Mouse (Mus musculus) spleen, postnatal 36 days (tissue): ENCODE measurements around the gene Dctn5.

ENCODE experiments used
- DNase-seq, 2 experiments: peaks; one replicate each; pipeline ENCODE4 v3.0.0; 2022; ENCODE audit warnings: low spot score in 2 of 2, mixed read lengths in 1 of 2

Gene Dctn5

GRCm38 (mm10) chr7:122160037-122160436 lies 27.2 kb downstream of the Dctn5 start:
- no peak for DNase-seq

DNA sequence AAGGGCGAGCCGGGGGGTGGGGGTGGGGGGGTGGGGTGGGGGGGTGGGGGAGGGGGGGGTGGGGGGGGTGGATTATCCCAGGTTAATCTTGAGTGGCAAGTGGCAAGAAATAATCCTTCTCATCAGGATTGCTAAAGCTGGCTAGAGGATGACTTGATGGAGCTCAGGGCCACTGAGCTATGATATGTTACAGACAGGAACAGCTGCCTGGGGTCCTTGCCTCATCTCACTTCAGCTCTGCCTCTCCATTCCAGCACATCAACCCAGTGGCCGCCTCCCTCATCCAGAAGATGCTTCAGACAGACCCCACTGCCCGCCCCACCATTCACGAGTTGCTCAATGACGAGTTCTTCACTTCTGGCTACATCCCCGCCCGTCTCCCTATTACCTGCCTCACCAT lies 30.9 kb downstream of the Dctn5 start:
- DNase-seq = no peak

- no peak for DNase-seq
These were observed 34.4 kb downstream of the Dctn5 start for GRCm38 (mm10) chr7:122167203-122167602.

- no peak for DNase-seq
These were observed 37.9 kb downstream of the Dctn5 start for GRCm38 (mm10) chr7:122170705-122171104.

GRCm38 (mm10) chr7:122171613-122172012 lies 38.8 kb downstream of the Dctn5 start:
- no peak for DNase-seq

GRCm38 (mm10) chr7:122180720-122181119 lies 47.9 kb downstream of the Dctn5 start:
- no peak for DNase-seq

- DNase-seq = no peak
These were observed 51.7 kb downstream of the Dctn5 start for GRCm38 (mm10) chr7:122184569-122184968.

GRCm38 (mm10) chr7:122186043-122186442 lies 53.2 kb downstream of the Dctn5 start, which contains the start of gene Ern2:
Ern2 (minus strand) TSS chr7:122186207.
- no peak for DNase-seq

DNA sequence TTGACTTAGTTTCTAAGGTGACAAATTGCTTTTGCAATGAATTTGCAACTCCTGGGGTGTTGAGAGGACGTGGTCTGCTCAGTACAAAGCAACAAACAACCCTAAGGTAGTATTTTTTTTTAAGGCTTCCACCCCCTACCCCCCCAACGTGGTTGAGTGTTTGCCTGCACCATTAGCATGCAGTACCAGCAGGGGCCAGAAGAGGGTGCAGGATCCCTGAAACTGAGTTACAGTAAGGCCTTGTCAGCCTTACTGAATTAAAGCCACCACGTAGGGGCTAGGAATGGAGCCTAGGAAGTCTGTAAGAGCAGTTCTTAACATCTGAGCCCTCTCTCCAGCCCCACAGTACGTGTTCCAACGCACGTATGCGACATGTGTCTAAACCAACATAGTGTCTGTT lies 56.6 kb downstream of the Dctn5 start:
- no peak for DNase-seq

- no peak for DNase-seq
These were observed 58.3 kb downstream of the Dctn5 start for GRCm38 (mm10) chr7:122191097-122191496.

- DNase-seq = no peak
These were observed 61.1 kb downstream of the Dctn5 start for GRCm38 (mm10) chr7:122193919-122194318.

- no peak for DNase-seq
These were observed 63.9 kb downstream of the Dctn5 start for GRCm38 (mm10) chr7:122196771-122197170.

DNA sequence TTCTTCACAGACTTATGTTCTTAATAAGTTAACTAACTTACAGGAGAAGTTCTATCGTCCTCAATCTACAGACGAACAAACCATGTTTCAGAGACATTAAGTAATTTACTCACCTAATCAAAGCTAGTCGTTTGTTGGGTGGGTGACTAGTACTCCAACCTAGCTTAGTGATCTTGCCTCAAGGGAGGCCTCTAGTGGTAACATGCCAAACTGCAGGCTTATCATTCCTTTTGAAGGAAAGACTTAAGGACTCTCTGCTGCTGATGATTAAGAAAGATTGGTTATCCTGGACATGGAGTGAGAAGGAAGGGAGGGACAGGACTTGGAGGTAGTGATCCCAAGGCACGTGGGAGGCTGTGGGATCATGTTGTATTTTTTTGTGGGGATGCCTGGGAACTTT lies 64.5 kb downstream of the Dctn5 start:
- DNase-seq = peak; percentile 27 to 35
